Mouse (Mus musculus) layer of hippocampus, adult 2 months (tissue): ENCODE measurements around the gene Pold4. TPM values are rescaled to one million over a fixed set of nuclear protein-coding genes. Genes with fewer than 3 reads are reported as not detected.
"Not testable (repeated sequence)": the region's sequence is repeated elsewhere in the genome, so short reads cannot be mapped to it uniquely, and the experiment has no call there.

ENCODE experiments used
- DNase-seq, 2 experiments: peaks; one replicate each; pipeline ENCODE4 v3.0.0; 2022; ENCODE audit warnings: low spot score in 2 of 2
- H3K27ac ChIP-seq: fragments of 200-600 bp; 2 replicates; pipeline ENCODE4 v1.8.1; 2022
- H3K4me3 ChIP-seq: fragments of 200-600 bp; 2 replicates; pipeline ENCODE4 v1.8.1; 2022; ENCODE audit warnings: mild to moderate bottlenecking
- CTCF ChIP-seq: fragments of 200-600 bp; conservative IDR thresholded peaks from 2 replicates; pipeline ENCODE4 v1.8.1; 2022; ENCODE audit warnings: antibody characterized with exemption, mild to moderate bottlenecking, moderate library complexity
- total RNA-seq, 2 experiments: library from RNA; stranded (reverse); gene quantifications; 2 replicates each; pipeline ENCODE4 v1.2.3; 2021

Pold4 gene
- total RNA-seq, 2 experiments from 2014 or later: 16.7 to 18.2 TPM

DNA sequence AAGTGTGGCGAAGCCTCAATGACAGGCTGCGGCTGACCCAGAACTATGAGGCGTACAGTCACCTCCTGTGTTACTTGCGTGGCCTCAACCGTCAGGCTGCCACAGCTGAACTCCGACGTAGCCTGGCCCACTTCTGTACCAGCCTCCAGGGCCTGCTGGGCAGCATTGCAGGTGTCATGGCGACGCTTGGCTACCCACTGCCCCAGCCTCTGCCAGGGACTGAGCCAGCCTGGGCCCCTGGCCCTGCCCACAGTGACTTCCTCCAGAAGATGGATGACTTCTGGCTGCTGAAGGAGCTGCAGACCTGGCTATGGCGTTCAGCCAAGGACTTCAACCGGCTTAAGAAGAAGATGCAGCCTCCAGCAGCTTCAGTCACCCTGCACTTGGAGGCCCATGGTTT is 9.5 kb upstream of the Pold4 start:
- Histone ChIP-seq H3K4me3 (no peak overlapping the region), H3K27ac (no peak overlapping the region)
- DNase-seq: no peak
- TF ChIP-seq CTCF: no peak

DNA sequence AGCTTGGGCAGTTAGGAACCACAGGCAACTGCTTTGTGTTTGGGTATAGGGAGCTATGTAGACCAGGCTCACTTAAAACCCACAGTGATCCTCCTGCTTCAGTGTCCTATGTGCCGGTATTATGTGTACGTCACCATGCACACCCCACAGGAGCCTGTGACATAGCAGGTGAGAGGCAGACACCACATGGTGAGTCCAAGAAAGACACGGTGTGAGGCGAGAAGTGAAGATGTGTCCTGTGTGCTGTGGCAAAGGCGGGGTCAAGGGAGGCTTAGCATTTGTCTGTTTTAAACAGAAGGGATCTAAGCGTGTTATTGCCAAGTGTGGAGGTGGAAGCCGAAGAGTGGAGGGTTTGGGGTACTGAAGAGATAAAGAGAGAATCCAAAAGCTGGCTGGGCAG is 4.9 kb upstream of the Pold4 start:
- Histone ChIP-seq H3K27ac (no peak overlapping the region), H3K4me3 (no peak overlapping the region)
- no peak for TF ChIP-seq CTCF
- no peak for DNase-seq

DNA sequence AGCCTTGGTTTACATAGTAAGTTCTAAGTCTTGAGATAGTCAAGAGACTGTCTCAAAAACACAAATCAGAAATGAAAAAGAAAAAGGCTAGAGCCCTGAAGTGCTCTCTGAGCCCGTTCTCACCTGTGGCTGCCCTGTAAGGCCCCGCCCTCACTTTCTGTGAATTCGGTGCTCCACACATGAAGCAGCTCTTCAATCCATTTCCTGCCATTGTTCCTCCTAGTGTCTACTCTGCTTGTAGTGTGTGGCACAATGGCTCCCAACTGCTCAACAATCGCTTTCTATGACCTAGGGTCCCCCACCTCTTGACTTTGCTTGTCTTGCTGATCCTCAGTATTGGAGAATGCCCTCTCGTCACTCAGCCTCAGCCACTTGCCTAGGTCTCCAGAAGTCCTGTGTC is 4.3 kb upstream of the Pold4 start:
- no peak overlapping the region for H3K27ac ChIP-seq
- H3K4me3 ChIP-seq: no peak overlapping the region
- TF ChIP-seq CTCF: no peak
- DNase-seq: no peak

DNA sequence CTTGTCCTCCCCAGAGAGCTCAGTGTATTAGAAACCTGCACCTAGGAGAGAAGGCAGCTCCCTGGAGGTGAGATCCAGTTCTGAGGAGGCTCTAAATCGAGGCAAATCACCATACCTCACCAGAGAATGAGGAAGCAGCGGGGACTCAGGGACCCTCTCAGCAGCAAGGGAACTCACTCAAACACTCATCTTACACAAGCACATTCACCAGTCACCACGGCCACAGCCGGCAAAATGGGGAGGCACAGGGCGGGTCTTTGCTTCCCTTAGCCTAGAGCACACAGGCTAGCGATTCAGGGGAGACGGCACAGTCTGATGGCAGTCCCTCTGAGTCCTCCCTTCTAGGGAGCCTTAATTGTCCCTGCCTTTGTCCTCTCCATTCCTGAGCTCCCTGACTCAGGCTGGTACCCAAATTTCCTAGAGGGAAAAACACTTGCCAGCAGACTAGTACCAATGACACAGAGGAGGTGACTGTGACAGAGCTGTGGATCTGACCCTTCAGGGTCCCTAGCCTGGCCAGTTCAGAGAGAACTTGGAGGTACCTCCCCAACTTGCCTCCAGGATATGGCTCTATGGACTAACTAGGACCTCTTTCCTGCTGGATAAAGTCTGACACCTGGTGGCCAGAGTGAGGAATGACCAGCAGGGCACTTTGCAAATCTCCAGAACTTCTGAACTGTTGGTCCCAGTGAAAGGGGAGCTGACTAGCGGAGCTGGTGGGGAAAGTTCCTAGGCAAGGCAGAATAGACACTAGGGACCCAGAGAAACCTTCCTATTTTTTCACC is 3.6 kb upstream of the Pold4 start:
- peak; percentile 99 for TF ChIP-seq CTCF
- H3K4me3 ChIP-seq: no peak overlapping the region
- H3K27ac ChIP-seq: no peak overlapping the region
- peak; percentile 76 to 77 for DNase-seq

DNA sequence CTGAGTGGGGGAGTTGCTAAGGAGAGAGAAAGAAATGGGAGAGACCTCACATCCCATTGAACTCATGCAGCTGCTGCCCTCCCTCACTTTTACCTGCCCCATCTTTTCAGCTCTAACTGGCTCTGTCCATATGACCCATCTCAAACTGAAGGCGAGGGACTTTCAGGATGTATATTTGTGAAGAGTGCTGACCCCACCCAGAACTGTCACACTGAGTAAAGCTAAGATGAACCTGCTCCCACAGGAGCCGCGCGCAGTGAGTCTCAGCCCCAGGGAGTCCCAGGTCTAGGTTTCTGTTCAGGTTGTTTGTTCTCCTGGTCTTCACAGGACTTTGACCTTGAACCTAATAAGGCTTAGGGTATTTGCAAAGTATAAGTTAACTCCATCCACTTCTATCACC is 2.8 kb upstream of the Pold4 start:
- Histone ChIP-seq H3K4me3 (no peak overlapping the region), H3K27ac (no peak overlapping the region)
- TF ChIP-seq CTCF: no peak
- no peak for DNase-seq

DNA sequence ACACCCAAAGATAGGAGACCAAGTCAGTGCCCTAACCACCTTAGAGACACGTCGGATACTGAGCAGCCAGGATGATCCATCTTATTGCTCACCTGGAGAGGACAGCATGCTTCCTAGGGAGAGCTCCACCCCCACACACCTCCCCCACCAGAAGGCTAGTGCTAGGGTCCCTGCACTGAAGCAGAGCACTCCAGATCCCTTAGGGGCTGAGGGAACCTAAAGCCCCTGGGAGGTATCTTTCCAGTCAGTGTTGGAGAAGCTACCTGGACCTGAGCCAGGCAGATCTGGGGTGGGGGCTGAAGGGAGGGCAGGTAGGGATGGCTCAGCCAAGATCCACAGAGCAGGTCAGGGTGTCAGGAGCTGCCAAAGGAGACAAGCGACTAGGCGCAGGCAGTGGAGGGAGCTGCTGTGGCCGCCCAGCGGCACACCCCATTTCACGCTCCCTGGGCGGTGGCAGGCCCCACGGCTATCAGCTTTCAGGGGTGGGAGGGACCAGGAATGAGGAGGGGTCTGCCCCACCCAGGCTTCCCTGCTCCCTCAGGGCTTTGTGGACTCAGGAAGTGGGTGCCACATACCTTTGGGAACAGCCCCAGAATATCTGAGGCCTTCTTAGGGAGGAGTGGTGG is 2.1 kb upstream of the Pold4 start:
- no peak for DNase-seq
- H3K4me3 ChIP-seq: no peak overlapping the region
- no peak for TF ChIP-seq CTCF
- peak overlapping the region; percentile 96 for H3K27ac ChIP-seq

DNA sequence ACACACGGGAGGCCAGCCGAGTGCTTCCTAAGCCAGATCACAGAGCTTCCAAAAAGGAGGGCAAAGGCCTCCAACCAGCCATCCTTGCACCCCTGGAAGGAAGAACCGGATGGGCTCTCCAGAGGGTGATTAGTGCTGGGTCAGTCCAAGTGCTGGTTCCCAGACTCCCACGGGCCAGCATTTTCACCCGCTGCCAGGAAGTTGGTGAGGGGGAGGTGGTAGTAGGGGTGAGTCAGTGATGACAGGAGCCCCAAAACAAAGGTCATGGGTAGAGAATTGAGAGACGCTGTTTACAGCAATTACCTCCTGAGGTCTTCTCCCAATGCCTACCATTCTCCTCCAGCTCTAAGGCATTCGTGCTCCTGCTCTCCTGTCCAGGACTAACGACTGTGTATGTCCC is 1.3 kb upstream of the Pold4 start:
- DNase-seq: no peak
- peak overlapping the region; percentile 96 for H3K27ac ChIP-seq
- no peak overlapping the region for H3K4me3 ChIP-seq
- no peak for TF ChIP-seq CTCF

- no peak for TF ChIP-seq CTCF
- Histone ChIP-seq H3K4me3 (peak overlapping the region; percentile 78), H3K27ac (peak overlapping the region; percentile 96)
- DNase-seq: peak in 1 of 2 experiments; percentile 36
These were observed 480 bp downstream of the Pold4 start for GRCm38 (mm10) chr19:4232186-4232572.

DNA sequence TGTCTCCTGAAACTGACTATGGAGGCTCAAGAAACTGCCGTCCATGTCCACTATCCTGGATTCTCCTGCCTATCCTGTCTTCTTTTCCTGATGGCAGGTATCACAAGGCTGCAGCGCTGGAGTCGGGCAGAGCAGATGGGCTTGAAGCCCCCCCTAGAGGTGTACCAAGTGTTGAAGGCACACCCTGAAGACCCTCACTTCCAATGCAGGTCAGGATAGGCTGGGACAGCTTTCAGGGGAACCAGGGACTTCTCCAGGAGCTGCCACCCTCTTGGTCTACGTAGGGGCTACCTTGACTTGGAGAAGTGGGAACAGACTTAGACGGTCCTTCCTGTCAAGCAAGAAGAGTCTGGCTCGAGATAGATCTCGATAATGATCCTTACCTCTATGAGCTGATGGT is 952 bp downstream of the Pold4 start:
- no peak for DNase-seq
- Histone ChIP-seq H3K4me3 (peak overlapping the region; percentile 78; the same call in 1 of the 2 replicates), H3K27ac (peak overlapping the region; percentile 71)
- no peak for TF ChIP-seq CTCF

- no peak for DNase-seq
- no peak overlapping the region for H3K27ac ChIP-seq
- no peak overlapping the region for H3K4me3 ChIP-seq
- no peak for TF ChIP-seq CTCF
These were observed 2.8 kb downstream of the Pold4 start for GRCm38 (mm10) chr19:4234548-4234947.

- no peak overlapping the region for H3K27ac ChIP-seq
- TF ChIP-seq CTCF: no peak
- DNase-seq: no peak
- no peak overlapping the region for H3K4me3 ChIP-seq
These were observed 8.6 kb downstream of the Pold4 start for GRCm38 (mm10) chr19:4240247-4240668.

DNA sequence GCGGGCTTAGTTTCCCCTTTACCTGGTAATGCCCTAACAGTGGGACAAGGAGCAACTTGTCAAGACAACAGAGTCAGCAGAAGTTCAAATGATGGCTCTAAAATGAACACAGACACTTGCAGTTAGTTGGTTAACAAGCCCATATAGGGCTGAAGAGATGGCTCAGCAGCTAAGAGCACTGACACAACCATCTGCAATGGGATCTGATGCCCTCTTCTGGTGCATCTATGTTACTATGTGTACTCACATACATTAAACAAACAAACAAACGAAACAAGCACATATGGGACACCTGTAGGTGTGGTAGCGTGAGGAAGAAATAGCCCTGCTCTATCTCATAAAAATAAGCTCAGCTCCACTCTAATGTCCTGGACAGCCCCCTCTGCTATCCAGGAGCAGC is 10.7 kb downstream of the Pold4 start:
- Histone ChIP-seq H3K4me3 (no peak overlapping the region), H3K27ac (no peak overlapping the region)
- peak; percentile 41 for TF ChIP-seq CTCF
- DNase-seq: no peak

- H3K27ac ChIP-seq: no peak overlapping the region
- no peak for DNase-seq
- TF ChIP-seq CTCF: no peak
These were observed 13.1 kb downstream of the Pold4 start for GRCm38 (mm10) chr19:4244775-4245174.

DNA sequence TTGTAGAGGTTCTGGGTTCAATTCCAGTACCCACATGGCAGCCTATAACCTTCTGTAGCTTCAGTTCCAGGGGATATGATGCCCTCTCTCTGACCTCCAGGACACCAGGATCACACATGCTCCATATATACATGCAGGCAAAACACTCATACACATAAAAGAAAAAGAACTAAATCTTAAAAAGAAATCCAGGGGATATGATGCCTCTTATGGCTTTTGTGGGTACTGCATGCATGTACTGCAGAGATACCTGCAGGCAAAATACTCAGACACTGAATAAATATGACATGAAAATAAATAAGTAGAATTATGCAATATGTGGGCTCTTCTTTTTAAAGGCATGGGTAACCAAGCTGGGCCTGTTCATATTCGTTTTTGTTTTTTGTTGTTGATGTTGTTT is 15.3 kb downstream of the Pold4 start:
- no peak overlapping the region for H3K4me3 ChIP-seq
- DNase-seq: no peak
- TF ChIP-seq CTCF: peak; percentile 66
- H3K27ac ChIP-seq: no peak overlapping the region

More at GRCm38 (mm10) chr19:4244775-4245174, 13.1 kb downstream of the Pold4 start:
- no peak overlapping the region for H3K4me3 ChIP-seq

DNA sequence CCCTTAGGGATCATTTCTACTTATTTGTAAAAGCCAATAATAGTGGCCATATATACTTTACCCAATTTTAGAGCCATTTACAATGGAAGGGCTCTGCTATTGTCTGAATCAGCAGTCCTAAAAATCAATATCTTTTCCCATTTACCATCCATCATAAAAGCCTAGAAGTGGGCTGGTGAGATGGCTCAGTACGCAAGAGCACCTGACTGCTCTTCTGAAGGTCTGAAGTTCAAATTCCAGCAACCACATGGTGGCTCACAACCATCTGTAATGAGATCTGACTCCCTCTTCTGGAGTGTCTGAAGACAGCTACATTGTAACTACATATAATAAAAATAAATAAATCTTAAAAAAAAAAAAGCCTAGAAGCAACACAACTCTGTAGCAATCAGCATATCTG is 17.0 kb downstream of the Pold4 start:
- not testable (repeated sequence) for DNase-seq, H3K27ac ChIP-seq, H3K4me3 ChIP-seq
